Mouse (Mus musculus) frontal cortex, postnatal 10 days (tissue): ENCODE data around the gene Rrm1.
"Not testable (repeated sequence)": the region's sequence is repeated elsewhere in the genome, so short reads cannot be mapped to it uniquely, and the experiment has no call there.

Source experiments
- DNase-seq, 2 experiments: peaks; one replicate each; pipeline ENCODE4 v3.0.0; 2022; ENCODE audit warnings: low spot score in 2 of 2, mixed read lengths in 1 of 2

The Rrm1 gene

DNA sequence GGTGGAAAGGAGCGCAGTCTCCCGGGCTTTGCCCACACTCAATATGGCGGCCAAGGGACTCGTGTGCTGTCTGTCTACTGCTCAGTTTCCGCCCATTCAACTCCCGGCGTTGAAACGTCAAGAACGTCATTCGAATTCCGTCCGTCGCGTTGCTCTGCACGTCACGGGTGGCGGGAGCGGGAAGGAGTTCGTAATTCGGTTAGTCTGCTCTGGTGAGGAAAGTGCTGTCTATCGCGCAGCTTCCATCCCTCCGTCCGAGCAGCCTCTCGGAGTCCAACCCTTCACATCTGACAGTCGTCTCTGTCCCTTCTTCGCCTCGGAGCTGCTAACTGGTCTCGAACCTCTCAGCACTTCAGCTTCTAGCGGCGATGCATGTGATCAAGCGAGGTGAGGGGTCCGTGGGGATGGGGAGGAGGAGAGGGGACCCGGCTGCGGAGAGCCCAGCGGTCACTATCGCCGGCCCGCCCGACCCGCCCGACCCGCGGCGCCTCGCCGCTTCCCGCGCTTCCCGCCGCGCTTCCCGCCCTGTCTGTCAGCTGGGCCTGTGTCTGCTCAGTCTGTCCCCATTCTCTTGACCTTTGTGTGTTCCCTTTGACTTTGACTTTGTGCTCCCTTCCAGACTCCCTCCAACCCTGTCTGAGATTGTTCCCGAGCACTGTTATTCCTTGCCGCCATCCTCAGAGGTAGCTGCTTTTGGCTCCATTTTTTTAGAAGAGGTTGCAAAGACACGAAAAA lies at the start of gene Rrm1:
Gene Rrm1 (plus strand): TSS at position 39 of the 735 bp plus-strand sequence.
- peak; percentile 94 for DNase-seq

DNA sequence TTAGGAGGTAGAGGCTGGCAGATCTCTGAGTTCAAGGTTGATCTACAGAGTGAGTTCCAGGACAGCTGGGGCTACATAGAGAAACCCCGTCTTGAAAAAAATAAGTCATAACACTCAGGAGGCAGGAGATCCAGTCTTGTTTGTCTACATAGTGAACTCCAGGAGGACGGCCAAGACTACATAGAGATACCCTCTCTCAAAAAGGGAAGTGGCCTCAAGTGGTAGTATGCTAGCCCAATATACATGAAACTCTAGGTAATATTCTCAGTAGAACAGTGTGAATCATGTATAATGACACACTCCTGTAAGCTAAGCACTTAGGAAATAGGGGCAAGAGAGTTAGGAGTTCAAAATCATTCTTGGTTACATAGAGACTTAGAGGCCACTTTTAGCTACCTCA lies 47.6 kb upstream of the Rrm1 start:
- no peak for DNase-seq

DNA sequence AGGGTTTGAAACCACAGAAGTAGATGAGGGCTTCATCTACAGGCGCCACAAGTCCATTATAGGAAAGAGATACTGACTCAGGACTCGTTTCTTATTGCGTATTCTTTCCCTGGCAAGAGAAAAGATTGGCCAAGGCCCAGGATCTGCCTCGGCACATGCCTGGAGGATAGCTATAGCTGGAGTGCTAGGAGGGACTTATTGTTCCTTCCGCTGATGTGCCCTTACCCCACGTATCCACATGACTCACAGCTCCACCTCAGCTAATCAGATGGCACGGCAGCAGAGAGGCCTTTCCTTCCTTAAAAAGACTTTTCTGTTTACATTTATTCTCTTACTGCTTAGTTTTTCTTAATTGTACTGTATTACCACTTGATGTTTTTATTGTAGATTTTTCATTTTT lies 45.6 kb upstream of the Rrm1 start:
- DNase-seq: no peak

DNA sequence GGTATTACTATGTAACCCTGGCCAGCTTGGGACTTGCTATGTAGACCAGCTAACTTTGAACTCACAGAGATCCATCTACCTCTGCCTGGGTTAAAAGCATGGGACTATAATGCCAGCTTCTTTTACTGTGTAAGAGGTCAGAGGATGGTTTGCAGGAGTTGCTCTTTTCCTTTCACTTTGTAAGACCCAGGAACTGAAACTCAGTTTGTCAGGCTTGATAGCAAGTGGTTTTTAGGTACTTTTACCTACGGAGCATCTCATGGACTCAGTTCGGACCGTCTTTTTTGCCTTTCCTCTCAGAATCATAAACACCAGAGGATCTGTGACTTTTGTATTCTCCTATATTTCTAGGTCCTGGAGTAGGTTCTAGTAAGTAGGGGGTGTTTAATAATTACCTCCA lies 45.2 kb upstream of the Rrm1 start:
- DNase-seq: no peak

DNA sequence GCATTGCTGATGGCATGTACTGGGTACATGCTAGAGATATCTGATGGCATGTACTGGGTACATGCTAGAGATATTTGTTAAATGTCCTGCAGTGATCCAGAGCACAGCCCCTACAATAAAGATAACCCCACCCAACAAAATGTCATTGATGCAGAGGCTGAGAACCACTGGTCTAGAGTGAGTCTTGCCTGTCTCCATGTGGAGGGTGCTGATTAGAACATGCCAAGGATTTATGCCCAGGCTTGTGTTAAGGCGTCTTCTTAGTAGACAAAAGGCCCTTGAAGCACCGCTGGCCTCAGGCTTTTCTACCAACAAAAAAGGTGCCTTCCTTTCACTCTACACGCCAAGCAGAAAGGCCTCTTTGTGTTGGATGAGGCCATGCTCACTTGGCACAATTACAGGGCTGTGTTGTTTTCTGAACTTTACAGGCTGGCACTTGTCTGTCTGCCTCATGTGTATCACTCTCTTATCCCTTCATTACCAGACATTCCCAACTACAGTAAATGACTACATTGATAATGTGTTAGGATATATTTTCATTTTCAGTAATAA lies 42.2 kb upstream of the Rrm1 start:
- no peak for DNase-seq

DNA sequence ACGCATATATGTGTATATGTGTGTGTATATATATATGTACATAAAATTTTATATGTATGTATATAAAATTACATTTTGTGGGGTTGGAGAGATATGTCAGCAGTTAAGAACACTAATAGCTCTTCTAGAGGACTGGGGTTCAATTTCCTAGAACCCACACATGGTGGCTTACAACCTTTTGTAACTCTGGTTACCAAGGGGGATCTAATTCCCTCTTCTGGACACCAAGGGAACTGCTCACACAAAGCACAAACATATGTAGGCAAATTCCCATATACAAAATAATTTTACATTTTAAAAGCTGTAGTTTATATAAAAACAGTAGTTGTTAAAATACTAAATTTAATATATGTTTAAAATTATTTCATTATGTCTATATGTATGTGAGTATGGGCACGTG lies 37.4 kb upstream of the Rrm1 start:
- DNase-seq: no peak

DNA sequence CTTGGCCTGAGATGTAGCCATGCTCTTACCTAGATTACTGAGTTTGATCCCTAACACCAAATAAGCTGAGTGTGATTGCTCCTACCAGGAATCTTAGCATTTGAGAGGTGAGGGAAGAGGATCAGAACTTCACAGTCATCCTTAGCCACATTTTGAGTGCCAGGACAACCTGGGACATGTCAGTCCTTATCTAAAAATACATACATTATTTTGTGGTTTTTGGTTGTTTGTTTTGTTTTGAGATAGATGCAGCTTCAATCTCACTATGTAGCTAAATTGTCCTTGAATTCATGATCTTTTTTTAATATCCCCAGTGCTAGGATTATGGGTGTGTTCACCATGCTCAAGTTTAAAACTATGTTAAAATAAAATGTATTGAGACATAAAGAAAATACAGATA lies 34.1 kb upstream of the Rrm1 start:
- DNase-seq: no peak

DNA sequence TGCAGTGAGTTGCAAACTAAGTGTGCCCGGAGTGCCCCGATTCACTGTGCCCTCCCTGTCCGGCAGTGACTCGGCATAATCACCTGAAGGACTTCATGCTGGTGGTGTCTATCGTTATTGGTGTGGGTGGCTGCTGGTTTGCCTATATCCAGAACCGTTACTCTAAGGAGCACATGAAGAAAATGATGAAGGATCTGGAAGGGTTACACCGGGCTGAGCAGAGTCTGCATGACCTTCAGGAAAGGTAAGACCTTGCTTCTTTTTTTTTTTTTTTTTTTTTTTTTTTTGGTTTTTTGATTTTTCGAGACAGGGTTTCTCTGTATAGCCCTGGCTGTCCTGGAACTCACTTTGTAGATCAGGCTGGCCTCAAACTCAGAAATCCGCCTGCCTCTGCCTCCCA lies 26.2 kb upstream of the Rrm1 start:
- not testable (repeated sequence) for DNase-seq

DNA sequence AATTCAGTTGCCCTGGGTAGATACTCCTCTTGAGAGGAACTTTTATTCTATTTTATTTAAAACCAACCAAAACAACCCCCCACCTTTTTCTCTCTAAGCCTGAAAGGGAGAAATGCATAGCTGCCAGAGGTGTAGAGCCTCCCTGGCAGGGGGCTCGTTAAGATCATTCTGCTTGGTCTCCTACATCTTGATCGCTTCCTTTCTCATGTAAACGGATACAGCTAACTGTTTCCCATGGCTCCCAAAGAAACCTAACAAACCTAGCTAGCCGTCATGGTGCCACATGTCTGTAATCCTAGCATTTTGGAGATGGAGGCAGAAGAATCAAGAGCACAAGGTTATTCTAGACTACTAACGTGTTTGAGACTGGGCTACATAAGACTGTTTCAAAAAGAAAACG lies 25.7 kb upstream of the Rrm1 start:
- no peak for DNase-seq

DNA sequence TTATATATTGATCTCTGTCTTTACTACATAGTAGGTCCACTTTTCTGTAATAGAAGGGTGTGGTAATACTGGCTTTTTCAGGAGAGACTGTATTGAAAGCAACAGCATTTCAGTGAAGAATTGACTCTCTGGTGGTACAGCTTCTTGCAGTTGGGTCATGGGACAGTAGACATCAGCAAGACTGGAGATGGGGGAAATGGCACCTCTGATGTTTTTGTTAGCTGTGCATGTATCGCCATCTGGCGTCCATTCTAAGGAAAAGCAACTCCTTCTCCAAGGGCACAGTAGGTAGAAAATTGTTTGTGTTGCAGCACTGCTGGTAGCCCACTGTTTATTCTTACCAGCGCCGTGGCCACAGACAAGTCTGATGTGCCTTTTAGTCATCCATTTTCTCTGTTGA lies 24.1 kb upstream of the Rrm1 start:
- DNase-seq: peak in 1 of 2 experiments; percentile 34

DNA sequence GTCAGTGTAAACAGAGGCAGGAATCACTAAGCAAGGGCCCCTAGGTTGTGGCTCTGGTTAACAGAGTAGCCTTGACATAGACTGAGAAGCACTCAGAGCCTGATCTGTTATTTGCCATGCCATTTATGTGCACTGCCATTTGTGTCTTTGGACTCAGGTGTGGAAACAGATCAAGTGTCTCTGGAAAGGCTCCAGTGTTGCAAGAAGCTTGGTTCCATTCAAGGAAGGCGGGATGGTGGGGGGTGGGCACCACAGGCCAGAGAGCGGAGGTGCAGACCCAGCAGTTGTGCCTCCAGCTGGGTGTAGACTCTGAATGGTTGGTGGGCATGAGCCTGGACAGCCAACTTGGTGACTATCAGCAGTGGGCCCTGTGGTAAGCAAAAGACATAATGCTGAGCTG lies 19.5 kb upstream of the Rrm1 start:
- DNase-seq: no peak

DNA sequence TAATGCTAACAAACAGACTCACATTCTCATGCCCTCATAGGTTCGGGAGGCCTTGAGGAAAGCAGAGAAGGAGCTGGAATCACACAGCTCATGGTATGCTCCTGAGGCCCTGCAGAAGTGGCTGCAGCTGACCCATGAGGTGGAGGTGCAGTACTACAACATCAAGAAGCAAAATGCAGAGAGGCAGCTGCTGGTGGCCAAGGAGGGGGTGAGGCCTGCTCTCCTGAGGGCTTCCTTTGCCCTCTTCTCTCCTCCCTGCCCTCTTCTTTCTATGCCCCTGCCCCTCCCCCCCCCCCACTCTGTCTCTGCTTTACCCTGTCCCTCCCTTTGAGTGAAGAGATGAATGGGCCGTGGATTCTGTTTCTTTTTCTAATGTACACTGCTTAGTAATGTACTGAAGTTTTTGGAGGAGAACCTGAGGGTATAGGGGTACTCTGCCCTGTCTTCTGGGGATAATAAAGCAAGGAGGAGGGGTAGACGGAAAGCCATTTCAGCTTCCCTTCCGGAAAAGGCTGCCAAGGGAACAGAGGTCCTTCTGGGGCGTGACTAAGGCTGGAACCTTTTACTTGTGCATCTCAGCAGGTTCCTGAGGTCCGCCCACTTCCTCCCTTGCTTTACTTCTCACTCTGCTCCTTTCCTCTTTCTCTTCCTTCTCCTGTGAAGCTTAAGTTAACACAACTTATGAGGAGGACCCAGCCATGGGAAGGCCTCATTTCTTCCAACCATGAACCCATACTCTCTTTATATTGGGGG lies 15.4 kb upstream of the Rrm1 start:
- DNase-seq: no peak

DNA sequence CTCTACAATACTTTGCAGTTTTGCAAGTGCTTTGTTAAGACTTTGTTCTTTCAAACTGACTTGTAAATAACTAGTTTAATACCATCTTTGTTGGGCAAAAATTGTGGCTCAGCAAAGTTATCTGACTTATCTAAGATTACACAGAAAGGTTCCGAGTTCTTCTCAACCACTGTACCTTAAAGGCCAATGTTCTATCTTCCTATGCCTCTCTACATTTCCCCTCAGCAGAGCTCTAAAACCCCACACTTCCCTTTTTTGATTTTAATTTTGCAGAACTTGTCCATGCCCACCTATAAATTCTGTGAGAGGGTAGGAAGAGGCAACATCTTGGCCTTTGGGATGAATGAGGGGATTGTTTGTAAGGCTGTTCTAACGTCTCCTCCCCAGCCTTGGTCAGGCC lies 7.2 kb upstream of the Rrm1 start:
- DNase-seq: no peak

DNA sequence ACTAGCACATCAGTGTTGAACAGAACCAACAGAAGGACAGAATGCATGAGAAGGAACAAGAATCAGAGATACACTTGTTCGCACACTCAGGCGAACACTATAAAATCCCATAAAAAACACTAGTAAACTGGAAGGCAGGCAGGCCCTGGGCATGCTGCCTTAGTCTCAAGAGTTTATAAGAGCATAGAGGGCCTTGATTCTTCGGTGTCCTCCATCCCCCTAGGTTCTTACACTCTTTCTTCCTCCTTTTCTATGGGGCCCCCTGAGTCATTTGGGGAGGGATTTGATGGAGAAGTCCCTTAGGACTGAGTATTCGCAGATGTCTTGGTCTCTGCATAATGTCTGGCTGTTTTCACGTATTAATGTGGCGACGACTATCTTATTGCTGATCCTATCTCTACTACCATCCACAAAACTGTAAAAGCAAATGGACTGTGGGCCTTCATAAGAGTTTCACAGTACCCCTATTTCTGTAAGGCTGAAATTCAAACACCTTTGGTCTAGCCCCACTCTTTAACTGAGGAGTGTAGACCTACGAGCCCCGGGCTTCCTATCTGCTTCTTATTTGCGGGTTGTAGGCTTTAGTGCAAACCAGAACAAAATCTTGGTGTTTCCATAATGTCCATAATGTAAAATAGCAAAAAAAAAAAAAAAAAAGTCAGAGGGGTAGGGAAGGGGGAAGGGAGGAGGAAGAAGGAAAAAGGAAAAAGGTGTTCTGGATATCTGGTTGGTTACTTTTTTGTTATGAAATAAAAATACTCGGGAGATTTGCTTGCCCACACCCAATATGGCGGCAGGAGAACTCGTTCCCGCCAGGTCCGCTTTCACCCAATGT lies 456 bp upstream of the Rrm1 start:
- no peak for DNase-seq

DNA sequence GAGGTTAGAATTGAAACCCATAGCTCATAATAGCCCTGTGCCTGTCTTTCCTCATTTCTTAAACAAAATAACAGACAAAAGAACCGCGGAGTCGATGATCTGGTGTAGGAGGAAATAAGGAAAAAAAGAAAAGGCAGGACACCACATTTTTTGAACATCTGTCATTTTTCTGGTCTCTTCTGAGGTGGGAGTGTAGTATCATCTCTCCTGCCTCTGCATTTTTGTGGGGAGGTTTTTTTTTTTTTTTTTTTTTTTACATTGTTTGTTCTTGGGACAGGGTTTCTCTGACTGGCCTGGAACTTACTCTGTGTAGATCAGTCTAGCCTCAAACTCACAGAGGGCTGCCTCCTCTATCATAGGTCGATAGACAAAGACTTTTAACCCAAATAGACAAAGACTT lies 937 bp downstream of the Rrm1 start:
- DNase-seq: no peak

DNA sequence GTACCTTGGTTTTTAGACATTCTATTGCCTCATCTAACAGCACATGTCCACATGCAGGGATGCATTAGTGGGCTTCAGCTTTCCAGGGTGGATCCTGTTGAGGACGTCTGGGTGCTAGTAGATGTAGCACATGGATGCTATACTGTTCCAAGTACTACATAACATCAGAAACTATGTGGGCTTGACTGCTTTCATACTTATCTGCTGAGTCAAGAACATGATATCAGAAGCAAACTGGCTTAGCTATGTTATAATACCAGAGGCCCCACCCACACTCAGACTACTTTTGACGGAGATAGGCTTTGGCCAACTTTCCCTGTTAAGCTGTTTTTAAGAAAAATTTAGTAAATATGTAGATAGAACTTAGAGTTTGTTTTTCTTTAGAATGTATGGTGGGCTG lies 2.8 kb downstream of the Rrm1 start:
- no peak for DNase-seq

DNA sequence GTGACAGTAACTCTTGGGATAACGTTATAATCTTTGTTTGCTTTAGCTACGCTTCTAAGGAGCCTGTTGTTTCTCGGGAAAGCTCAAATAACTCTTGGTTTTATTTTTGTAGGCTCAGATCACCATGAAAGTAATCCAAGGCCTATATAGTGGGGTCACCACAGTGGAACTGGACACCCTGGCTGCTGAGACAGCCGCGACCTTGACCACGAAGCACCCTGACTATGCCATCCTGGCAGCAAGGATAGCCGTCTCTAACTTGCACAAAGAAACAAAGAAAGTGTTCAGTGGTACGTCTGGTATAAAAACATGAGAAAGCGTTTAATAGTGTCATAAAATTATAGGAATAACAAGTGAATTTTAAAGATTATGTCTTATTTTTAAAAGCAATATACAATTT lies 4.9 kb downstream of the Rrm1 start:
- no peak for DNase-seq

DNA sequence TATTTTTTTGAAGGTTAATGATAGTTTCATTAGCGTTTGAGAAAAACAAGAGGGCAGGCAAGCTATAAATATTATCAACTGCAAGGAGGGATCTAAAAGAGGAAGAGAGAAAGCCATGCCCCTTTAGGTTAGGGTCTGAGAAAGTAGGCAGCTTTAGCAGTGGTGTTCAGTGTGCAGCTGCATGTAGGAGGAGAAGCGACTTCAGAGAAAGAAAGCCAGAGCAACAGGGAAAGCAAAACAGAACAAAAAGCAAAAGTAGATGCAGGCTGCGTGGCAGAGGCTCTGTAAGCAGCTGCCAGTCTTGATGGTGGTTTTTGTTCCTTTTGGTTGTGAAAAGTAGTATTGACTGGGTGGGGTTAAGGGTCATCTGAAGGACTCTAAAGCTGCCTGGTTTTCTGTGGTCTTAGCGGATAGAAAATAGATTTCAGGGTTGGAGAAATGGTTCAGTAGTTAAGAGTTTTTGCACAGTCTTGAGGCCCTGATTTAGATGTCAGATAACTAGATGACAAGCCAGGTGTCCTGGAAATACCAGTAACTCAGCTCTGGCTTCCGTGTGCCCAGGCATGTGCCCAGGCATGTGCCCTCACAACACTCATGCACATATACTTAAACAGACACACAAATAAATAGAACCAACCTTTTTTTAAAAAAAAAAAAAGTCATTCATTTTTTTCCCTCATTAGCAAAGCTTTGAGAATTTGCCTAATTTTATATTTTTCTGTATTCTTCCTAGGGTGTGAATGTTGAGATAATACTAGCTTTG lies 17.3 kb downstream of the Rrm1 start:
- DNase-seq: no peak

DNA sequence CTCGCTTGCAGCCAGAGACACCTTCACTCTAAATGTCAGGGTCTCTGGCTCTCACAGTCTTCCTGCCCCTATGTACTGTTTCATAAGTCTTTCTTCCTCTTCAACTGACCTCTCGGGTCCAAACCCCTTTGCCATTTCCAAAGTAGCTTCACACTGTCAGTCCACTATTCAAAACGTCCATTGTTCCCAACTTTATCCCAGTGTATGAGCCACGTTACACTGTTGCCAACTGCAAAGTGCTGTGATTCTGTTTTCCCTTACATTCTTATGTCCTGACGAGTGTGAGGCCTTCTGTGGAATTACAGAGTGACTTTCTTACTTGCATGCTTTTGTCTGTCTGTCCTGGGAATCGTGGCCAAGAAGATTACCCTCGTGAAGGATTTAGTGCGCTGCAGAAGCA lies 26.1 kb downstream of the Rrm1 start:
- no peak for DNase-seq

DNA sequence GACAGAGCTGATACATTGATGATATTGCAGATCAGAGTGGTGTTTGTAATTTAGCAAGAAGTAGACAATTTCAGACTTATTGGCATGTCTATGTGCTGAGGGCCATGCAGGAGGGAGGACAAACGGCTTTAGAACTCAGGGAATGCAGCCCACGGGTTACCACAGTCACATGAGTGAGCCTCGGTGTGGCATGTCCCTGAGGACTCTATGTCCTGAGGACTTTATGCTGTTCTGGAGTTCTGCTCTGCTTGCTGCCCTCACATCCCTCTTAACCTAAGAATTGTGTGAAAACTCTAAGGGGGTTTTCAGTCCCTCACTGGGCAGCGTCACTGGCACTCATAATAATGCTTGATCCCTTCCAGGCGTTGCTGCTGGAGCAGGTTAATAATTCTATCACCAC lies 31.2 kb downstream of the Rrm1 start:
- DNase-seq: no peak

DNA sequence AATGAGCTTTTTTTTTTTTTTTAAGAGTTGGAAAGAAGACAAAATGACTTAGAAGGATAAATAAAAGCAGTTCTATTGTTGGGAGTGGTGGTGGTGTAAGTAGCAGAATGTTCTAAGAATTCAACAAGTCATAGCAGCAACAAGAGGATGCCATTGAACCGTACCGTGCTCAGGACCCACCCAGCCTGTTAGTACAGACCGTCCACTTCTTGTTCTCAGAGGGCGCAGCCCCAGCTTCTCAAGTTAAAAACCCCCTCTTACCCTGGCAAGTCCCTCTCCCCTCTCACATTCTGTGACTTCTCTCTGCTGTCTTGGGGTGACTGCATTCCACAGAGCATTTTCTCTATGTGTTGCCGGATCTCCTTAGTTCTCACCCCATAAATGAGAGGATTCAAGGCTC lies 35.1 kb downstream of the Rrm1 start:
- no peak for DNase-seq

DNA sequence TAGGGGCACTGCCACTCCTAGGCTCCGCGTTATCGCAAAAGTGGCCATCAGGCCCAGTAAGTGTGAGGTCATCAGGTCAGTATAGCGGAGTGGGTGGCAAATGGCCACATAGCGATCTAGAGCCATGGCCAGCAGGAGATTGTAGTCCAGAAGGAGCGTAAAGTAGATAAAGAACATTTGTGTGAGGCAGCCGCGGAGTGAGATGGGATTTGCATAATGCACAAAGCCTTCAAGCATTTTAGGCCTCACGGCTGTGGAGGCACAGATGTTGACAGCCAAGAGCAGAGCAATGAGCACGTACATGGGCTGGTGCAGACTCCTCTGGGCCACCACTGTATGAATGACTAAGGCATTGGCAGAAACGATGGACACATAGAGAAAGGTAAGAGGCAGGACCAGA lies 35.9 kb downstream of the Rrm1 start:
- DNase-seq: no peak
